Mouse (Mus musculus) urinary bladder, postnatal 36 days (tissue): ENCODE results near the gene Mypn.

Experiments used
- DNase-seq, 2 experiments: peaks; one replicate each; pipeline ENCODE4 v3.0.0; 2022; ENCODE audit warnings: low spot score in 2 of 2, mixed read lengths in 1 of 2

Mypn gene

DNA sequence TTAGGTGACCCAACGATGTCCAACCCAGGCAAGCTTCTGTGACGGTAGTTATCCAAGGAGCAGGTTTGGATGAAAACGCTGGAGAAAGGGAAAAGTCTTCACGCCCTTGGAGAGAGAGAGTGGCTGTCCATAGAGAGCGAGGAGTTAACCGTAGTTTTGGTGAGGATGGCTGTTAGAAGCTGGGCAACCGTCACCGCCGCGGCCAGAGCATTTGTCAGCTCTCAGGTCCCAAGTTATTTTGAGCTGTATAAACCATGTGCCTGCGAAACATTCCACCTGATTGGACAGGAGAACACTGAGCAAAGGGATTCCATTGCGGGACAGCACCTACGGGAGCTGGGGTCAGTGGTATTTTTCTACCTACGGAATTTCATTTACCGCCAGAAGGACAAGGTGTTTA, at the start of gene Mypn:
Gene Mypn, minus strand, starts transcription at position 225 of the 400 bp plus-strand sequence.
- no peak for DNase-seq

DNA sequence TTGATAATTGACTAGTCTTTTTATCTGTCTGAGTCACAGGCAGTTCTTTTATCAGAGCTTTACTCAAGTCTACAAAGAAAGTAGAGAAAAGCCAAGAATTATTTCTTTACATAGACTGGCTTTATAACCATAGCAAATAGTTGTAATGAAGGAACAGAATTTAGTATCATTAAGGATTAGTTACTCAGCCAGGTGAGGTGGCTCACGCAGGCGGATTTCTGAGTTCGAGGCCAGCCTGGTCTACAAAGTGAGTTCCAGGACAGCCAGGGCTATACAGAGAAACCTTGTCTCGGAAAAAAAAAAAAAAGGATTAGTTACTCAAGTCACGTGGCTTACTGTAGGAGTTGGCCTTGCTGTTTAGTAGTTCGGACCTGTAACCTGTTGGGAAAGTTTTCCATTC, 44.7 kb upstream of the Mypn start:
- no peak for DNase-seq

DNA sequence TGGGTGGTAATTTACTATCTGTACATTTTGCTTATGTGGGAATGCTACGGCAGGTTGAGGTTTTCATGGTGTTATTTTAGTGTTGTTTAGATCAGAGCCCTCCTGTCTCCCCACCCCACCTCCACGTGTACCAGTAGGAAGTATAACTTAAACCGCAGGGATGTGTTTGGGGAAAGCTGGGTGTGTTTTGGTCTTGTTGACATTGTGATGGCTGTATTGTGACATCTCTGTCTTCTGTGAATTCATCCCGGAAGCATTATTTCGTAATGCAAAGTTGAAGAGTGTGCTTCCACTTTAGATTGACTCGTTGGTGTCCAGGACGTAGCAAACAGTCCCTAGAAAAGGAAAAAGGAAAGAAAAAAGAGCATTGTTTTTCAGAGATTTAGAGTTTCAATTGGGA, 43.7 kb upstream of the Mypn start:
- no peak for DNase-seq

DNA sequence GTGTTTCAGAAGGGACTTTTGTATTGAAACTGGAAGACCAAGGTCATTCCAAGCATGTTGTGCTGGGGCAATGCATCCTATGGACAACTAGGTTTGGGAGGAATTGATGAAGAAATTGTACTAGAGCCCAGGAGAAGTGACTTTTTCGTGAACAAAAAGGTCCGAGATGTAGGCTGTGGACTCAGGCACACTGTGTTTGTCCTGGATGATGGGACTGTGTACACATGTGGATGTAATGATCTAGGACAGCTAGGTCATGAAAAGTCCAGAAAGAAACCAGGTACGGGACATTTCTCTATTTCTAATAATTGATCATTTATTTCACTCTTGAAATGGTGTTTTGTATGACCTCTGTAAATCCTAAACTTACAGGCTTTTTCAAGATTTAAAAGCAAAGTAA, 42.1 kb upstream of the Mypn start:
- no peak for DNase-seq

- DNase-seq: peak in 1 of 2 experiments; percentile 10
Observed at GRCm38 (mm10) chr10:63244746-63245145, 41.0 kb upstream of the Mypn start.

DNA sequence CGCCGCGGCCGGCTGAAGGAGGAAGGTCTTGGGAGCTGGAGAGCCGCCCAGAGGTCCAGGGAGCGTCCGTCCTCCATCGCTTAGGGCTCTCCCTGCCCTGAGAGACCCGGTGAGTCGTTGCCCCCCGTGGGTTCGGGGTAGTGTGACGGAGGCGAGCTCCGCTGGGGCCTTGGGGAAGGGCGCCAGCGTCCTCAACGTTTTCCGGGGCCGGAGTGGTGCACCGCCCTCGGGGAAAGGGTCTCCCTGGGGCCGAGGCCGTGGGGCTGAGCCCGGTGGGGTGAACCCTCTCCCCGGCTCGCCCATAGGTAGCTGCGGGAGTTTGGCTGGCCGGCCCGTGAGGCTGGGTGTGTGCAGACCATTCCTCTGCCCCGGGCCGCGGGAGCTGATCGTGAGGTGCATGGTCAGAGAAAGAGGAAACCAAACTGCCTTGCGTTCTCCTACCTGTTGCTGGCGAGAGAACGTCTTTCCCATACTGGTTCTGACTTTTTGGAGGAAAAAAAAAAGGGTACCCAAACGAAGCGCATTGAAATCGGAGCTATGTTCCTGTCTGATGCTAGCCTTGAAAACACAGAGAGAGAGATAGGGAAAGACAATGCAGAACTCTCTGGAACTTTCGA, 40.4 kb upstream of the Mypn start:
- DNase-seq: no peak

DNA sequence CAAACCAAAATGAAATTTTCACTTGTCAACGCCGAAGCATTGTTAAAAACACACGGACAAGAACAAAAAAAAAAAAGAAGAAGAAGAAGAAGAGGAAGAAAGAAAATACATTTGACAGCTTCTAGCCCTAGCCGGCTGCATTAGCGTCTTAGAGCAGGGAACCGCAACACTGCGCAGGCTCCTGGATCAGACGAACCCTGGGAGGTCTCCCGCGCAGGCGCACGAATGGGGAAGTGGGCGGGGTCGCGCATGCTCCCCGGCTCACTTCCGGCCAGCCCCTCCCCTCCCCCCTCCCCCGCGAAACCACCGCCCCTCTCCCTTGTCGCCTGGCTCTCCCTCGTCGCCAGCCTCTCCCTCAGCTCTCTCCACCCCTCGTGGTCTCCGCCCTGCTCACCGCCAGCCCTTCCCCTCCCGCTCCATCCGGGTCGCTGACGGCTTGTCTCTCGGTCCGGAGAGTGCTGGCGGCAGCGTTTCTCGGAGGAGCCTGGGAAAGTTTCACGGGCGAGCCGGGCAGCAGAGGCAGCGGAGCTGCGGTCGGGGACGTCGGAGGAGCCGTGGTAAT, 39.8 kb upstream of the Mypn start, which contains the start of gene Herc4:
Gene Herc4, plus strand, starts transcription at position 318 of the 562 bp plus-strand sequence.
- peak; percentile 91 to 92 for DNase-seq

- no peak for DNase-seq
Observed at GRCm38 (mm10) chr10:63242798-63243435, 39.2 kb upstream of the Mypn start.

GRCm38 (mm10) chr10:63240868-63241271, 37.1 kb upstream of the Mypn start:
- DNase-seq: no peak

GRCm38 (mm10) chr10:63239848-63240247, 36.1 kb upstream of the Mypn start:
- DNase-seq: no peak

- no peak for DNase-seq
Observed at GRCm38 (mm10) chr10:63238090-63238489, 34.3 kb upstream of the Mypn start.

GRCm38 (mm10) chr10:63237206-63237605, 33.5 kb upstream of the Mypn start:
- no peak for DNase-seq

DNA sequence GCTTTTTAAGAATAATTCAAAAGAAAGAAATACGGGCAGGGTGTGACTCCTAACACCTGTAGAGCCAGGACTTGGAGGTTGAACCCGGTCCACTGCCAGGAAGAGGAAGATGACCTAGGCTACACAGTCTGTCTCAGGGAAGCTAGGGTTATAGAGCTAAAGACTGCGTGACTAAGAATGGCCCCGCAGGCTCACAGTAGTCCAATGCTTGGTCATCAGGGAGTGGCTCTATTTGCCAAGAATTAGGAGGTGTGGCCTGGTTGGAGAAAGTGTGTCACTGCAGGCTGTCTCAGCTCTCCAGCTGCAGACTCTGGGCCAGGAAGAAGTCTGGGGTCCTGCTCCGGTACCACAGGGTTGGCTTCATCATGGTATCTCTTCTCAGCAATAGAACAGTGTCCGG, 32.9 kb upstream of the Mypn start:
- no peak for DNase-seq

DNA sequence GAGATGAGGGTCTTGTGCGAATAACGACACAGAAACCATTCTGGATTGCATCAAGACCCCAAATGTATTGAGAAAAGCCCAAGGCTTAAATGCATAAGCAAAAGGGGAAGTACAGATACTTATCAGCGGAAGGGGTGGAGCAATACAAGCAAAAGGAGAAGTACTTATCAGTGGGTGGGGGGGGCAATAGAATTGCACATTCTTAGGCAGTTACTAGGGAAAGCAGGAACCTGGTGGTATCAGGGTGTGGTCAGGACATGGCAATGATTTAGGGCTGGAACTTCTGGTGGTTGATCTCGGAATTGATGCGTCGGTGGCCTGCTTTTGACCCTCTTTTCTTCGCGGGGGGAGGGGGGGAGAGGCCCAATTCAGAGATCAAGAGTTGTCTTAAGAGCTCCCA, 32.1 kb upstream of the Mypn start:
- DNase-seq: no peak

DNA sequence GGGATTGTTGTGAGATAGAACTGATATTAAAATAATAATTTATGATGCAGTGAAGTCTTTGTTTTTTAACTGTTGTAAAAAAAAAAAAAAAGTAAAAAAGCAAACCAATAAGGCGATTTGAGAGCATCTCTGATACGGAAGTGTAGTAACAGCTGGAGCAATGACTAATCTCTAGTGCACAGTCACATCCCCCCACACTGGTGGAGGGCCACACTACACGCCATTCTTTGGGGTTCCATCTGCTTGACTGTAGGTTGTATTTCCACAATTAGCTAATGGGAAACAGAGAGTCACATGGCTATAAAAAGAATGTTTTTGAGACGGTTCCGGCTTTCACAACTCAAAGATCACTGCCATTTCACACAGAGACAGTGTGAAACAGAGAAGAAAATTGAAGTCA, 30.4 kb upstream of the Mypn start:
- no peak for DNase-seq

DNA sequence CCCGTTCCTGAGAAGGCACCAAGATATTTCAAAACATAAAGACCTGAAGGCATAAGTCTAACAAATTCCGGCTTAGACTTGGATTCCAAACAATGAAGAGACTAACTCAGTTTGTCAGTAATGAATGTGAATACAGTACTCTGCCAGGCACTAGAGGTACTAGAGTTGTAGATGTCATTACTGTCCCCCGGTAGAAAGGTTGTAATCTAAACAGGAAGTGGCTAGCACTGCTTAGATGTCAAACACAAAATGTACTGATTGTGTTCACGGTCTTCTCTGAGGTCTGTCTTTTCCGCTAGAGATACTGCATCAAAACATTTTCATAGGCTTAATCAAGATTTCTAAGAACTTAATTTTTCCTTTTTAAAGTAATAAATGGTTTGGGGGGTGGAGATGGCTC, 27.9 kb upstream of the Mypn start:
- no peak for DNase-seq

DNA sequence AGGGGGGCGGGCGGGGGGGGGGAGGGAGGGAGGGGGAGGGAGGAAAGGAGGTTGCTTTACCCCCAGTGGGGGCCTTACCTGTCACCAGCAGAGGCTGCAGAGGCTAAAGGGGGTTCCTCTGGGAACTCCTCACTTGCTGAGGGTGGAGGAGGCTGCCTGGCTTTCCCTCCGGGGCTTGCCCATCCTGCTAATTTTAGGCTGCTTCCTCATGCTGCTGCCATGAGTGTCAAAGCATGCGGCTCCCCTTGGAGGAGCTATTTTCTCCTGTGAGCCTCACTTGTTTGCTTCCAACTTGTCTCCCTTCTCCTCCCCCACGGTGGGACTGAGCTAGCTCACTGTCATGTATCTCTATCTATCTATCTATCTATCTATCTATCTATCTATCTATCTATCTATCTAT, 27.1 kb upstream of the Mypn start:
- DNase-seq: no peak

DNA sequence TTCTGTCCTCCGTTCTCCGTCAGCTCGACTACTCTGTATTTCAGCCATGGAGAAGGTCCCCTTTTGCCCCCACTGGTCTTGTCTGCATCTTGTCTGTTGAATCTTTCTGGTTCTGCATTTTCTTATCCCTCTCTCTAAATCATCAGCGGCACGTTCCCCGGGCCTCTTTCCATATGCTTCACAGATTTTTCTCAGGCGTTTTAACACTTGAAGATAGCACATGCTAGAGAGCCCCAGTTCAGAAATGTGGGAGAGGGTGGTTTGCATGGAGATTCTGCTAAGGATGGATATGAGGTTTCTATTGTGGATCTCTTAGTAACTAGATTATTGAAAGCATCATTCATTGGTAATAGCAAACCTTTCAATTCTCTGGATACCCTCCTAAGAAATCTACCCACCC, 26.5 kb upstream of the Mypn start:
- no peak for DNase-seq

GRCm38 (mm10) chr10:63224341-63224740, 20.6 kb upstream of the Mypn start:
- DNase-seq: no peak

DNA sequence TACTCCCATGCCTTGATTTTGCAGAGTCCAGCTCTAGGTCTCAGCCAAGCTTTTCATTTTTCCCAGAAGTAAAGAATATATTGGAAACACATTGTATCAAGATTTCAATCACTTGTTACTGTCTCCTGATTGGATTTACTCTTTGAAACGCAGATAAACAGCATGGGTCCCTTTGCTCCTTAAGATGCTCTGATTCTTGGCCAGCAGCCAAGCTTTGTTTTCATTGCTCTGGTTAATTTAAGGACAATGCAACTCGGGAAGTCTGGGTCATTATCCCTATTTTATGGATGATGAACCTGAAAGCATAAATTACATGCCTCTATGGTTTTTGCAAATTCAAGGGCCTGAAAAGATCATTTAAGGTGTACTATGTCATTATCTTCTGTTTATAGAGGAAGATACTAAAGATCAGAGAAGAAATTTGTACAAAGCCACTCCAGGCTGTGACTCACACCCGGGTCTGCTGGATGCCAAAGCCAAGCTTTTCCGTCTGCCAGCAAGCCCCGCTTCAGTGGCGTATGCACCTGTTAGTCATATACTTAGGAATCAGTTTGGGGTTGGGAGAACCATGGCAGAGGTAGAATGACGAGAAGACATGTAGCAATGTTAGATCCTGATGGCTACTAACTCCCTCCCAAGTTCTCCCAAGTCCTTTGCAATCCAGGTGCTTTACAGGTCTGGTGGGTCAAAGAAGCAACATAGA, 17.5 kb upstream of the Mypn start:
- DNase-seq: no peak

GRCm38 (mm10) chr10:63208871-63209270, 5.1 kb upstream of the Mypn start:
- no peak for DNase-seq

DNA sequence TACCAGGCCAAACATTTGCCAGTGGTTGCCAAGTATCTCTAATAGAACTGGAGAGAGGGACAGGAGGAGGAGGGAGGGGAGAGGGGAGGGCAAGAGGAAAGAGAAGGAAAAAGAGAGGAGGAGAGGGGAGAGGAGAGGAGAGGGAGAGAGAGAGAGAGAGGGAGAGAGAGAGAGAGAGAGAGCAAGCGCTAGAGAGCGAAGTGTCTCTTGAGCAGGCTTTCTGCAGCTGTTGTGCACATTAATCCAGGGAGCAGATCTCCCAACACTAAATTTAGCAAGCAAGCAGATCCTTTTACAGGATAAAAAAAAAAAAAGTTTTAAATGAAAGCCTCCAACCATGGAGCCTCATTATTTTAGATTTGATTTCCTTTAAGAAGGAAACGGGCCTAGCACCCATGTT, 750 bp downstream of the Mypn start:
- no peak for DNase-seq

DNA sequence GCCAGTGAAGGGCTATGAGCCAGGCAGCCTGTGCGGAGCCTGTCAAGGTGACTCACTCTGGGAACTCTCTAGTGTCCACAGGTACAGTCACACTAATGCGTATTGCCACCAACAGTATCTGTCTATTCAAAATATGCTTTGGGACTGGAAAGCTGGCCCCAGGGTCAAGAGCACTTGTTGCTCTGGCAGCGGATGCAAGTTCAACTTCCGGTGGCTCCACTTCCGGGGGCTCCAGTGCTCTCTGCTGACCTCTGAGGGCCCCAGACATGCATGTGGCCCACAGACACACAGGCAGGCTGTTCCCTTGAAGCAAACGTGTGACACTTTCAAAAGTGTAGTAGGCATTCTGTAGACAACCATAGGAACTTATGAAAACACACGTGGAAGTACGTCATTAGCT, 2.2 kb downstream of the Mypn start:
- no peak for DNase-seq
